Mouse (Mus musculus) small intestine, adult 2 months (tissue): ENCODE data around the gene Kncn. TPM values are rescaled to one million over a fixed set of nuclear protein-coding genes. Genes with fewer than 3 reads are reported as not detected.

Experiments
- H3K27ac ChIP-seq: fragments of 200-500 bp; 2 replicates; pipeline ENCODE4 v1.5.1; 2012; ENCODE audit warnings: low read depth, low read length, control low read depth, inconsistent platforms; ENCODE audit not compliant: insufficient read depth
- H3K27me3 ChIP-seq: fragments of 200-500 bp; 2 replicates; pipeline ENCODE4 v1.6.1; 2012; ENCODE audit warnings: mild to moderate bottlenecking, moderate library complexity, low read length, inconsistent platforms; ENCODE audit not compliant: control insufficient read depth, insufficient read depth
- H3K36me3 ChIP-seq: fragments of 200-500 bp; 2 replicates; pipeline ENCODE4 v1.6.1; 2012; ENCODE audit warnings: mild to moderate bottlenecking, low read length, control low read depth, inconsistent platforms; ENCODE audit not compliant: control insufficient read depth, insufficient read depth
- H3K4me1 ChIP-seq: fragments of 200-500 bp; 2 replicates; pipeline ENCODE4 v1.6.1; 2012; ENCODE audit warnings: low read length, inconsistent platforms, mixed read lengths; ENCODE audit not compliant: control insufficient read depth, insufficient read depth, insufficient read length
- H3K4me3 ChIP-seq: fragments of 200-500 bp; 2 replicates; pipeline ENCODE4 v1.5.1; 2012; ENCODE audit warnings: low read depth, mild to moderate bottlenecking, control low read depth, inconsistent platforms, low read length, moderate library complexity
- CTCF ChIP-seq: fragments of 200-500 bp; IDR thresholded peaks from 2 replicates; pipeline ENCODE4 v1.5.1; 2012; ENCODE audit warnings: low read depth, mild to moderate bottlenecking, control low read depth, inconsistent platforms, low read length, moderate library complexity, mixed read lengths; ENCODE audit not compliant: insufficient replicate concordance, insufficient read length; ENCODE audit errors: extremely low read depth
- POLR2A ChIP-seq: fragments of 200-500 bp; IDR thresholded peaks from 2 replicates; pipeline ENCODE4 v1.6.1; 2012; ENCODE audit warnings: low read depth, mild to moderate bottlenecking, control low read depth, inconsistent platforms, low read length, moderate library complexity
- WGBS: fragments of 180-500 bp; shearing (Covaris S2); methylation state at CpG from one replicate; pipeline ENCODE4 v1.1.7; 2018; 5-methylcytosine and 5-hydroxymethylcytosine counted together
- polyA plus RNA-seq: library from polyadenylated mRNA; depleted of rRNA; stranded (reverse); fragments of >200 nt; gene quantifications from 2 replicates; pipeline ENCODE4 v1.2.3, GENCODE M21; 2012

The Kncn gene
- polyA plus RNA-seq, 1 experiment: not detected

DNA sequence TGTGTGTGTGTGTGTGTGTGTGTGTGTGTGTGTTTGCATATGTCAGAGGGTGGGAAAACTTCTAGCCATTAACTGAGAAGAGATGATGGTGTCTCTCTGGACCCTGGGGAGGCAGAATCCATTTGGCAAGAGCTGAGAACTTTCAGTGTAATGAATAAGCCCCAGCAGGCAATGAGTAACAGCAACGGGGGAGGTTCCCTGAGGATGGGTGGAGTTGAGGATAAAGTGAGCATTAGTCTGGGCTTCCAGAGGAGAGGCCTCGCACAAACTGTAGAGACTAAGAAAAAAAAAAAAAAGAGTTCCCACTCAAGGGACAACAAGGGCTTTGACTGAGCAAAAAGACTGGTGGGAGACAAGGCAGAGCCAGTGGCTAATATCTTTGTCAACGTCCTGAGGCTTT is 10.1 kb downstream of the Kncn start:
- Histone ChIP-seq H3K36me3 (no peaks in the 10 kb centered on the region), H3K27me3 (peaks cover 31% of the 10 kb centered on the region), H3K4me1 (peaks cover 2% of the 10 kb centered on the region; the same call in 1 of the 2 replicates), H3K27ac (no peak overlapping the region), H3K4me3 (no peak overlapping the region)
- WGBS: 19% methylated on average over 3 of the region's 3 CpGs
- TF ChIP-seq POLR2A (no peak), CTCF (no peak)

DNA sequence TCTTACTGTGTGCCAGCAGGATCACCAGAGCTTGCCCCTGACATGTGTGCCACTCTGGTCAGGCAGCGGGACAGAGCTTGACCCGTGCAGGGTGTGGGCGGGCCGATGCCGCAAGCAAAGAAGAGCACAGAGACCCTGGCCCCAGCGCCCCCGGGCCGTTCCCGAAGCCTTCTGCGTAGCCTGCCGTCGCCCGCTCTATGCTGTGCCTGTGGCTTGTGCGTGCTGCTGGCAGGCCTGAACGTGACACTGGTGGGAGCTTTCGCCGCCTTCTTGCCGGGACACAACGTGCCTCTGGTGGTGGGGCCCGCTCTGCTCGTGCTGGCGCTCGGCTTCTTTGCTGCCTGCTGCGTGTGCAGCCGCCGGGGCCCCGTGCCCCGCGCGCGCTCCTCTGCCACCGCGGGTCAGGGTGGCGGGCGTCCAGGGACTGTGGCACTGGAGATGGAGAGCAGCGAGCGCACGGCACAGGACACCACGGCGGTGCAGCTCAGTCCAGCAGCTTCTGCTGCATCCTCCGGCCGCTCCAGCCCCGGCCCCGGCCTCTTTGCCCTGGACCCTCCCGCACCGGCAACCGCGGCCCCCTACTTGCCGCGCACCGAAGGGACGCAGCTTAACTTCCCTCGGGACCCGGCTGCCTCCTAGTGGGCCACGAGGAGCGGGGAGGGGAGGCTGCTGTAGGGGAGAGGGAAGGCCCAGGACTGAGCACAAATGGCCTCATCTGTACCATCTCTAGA is 13.9 kb downstream of the Kncn start:
- peaks cover 17% of the 10 kb centered on the region for H3K27me3 ChIP-seq
- no peaks in the 10 kb centered on the region for H3K36me3 ChIP-seq
- no peaks in the 10 kb centered on the region for H3K4me1 ChIP-seq
- H3K27ac ChIP-seq: no peak overlapping the region
- WGBS: 3% methylated on average over 56 of the region's 56 CpGs
- H3K4me3 ChIP-seq: no peak overlapping the region
- no peak for TF ChIP-seq POLR2A

DNA sequence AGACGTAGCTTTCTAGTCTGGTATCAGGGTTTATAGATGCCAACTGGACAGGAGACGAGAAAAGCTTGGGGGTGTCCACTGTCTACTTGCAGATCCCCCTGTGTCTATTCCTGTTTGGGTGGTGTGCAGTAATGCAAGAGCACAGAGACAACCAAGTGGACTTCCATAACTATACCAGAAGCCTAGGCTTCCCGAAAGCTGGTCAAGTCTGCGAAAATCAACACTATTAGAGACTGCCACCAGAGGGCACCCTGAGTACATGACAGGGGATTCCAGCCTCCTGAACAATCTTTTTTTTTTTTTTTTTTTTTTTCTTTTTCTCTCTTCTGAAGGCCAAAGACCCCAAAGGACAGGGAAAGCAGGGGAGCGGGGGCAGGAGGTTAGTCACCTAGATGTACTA is 18.6 kb downstream of the Kncn start:
- Histone ChIP-seq H3K27ac (no peak overlapping the region), H3K4me3 (no peak overlapping the region), H3K36me3 (no peaks in the 10 kb centered on the region), H3K4me1 (no peaks in the 10 kb centered on the region), H3K27me3 (peaks cover 13% of the 10 kb centered on the region)
- 19% methylated on average over 5 of the region's 5 CpGs for WGBS
- TF ChIP-seq CTCF (peak; percentile 68; the same call in 1 of the 2 replicates), POLR2A (no peak)

DNA sequence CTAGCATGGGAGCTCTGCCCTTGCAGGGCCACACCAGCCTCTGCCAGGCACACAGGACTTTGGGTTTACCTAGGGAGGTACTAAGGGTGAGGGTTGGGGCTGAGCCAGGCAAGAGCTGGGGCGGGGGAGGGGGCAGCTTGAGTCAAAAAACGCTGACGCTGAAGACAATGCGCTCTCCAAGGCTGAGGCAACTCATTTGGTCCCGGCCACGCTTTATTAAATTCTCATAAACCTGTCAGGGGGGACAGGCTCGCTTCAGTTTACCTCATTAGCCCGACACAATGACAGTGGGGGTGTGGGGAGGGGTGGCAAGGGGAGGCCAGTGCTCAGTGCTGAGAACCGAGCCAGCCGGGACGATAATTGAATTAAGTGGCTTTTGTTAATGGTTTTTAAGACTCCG is 20.2 kb downstream of the Kncn start:
- H3K27me3 ChIP-seq: 0 out of 2 replicates have a peak, but pooled peaks cover 5% of the 10 kb centered on the region
- H3K4me1 ChIP-seq: no peaks in the 10 kb centered on the region
- WGBS: 52% methylated on average over 12 of the region's 12 CpGs
- TF ChIP-seq CTCF (no peak), POLR2A (no peak)
- H3K36me3 ChIP-seq: no peaks in the 10 kb centered on the region
- H3K27ac ChIP-seq: no peak overlapping the region
- no peak overlapping the region for H3K4me3 ChIP-seq

DNA sequence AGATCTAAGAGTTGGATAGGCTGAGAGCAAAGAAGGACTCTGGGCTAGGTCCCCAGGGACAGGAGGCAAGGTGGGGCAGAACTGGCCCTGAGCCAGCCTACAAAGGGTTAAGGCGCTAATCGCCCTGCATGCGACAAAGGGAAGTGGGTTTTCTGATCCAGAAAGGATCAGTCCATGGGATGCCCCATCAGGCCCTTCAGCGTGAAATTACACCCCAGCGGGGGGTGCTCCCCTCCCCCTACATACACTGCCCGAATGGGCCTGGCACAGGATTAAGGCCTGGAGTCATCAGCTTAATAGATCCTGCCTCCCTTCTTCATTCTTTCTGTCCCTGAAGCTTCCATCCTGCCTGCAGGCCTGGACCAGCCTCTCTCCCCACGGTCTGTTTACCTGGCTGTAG is 21.5 kb downstream of the Kncn start:
- H3K4me1 ChIP-seq: no peaks in the 10 kb centered on the region
- H3K27ac ChIP-seq: no peak overlapping the region
- TF ChIP-seq CTCF (no peak), POLR2A (no peak)
- H3K4me3 ChIP-seq: no peak overlapping the region
- 41% methylated on average over 7 of the region's 7 CpGs for WGBS
- H3K27me3 ChIP-seq: 0 out of 2 replicates have a peak, but pooled peaks cover 5% of the 10 kb centered on the region
- no peaks in the 10 kb centered on the region for H3K36me3 ChIP-seq

DNA sequence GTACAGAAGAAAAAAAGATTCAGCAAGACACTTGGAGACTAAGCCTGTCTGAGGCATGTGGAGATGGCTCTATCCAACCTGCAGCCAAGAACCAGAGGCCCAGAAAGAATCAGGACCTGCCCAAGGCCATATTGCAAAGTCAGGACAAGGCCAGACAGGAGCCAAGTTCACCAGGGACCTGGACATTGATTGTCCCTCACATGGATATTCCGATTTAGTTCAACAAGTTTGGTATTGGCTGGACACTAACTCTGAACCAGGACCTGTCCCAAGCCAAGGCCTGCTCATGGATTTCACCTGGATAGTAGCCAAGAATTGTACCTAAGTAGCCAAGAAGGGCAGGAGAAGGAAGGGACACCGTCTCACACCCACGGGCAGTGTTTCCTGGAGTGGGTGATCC is 22.6 kb downstream of the Kncn start:
- TF ChIP-seq POLR2A (no peak), CTCF (no peak)
- 64% methylated on average over 3 of the region's 3 CpGs for WGBS

DNA sequence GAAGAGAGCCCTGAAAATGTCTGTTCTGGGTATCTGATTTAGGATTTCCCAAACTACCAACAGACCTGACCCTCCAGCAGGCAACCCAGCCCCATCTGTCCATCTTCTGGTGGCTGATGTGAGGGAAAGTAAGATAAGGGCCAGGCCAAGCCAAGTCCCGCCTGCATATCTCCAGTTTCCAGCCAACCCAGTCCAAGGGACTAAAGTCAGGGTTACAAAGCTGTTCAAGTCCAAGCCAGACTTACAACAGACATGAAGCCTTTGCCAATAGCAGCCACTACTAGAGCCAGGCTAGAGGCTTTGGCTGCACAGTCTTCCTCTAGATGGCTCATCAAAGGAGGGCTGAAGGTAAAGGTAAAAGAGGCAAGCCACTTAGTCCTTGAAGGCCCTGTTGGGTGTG is 23.8 kb downstream of the Kncn start:
- no peak for TF ChIP-seq CTCF
- no peak for TF ChIP-seq POLR2A
- Histone ChIP-seq H3K4me3 (no peak overlapping the region), H3K27ac (no peak overlapping the region), H3K4me1 (no peaks in the 10 kb centered on the region; the same call in 1 of the 2 replicates), H3K36me3 (no peaks in the 10 kb centered on the region), H3K27me3 (peaks cover 5% of the 10 kb centered on the region; the same call in 1 of the 2 replicates)
- WGBS: 18% methylated on average over 1 of the region's 1 CpGs

More for the DNA sequence above, 22.6 kb downstream of the Kncn start:
- Histone ChIP-seq H3K4me3 (no peak overlapping the region), H3K27me3 (peaks cover 5% of the 10 kb centered on the region; the same call in 1 of the 2 replicates), H3K27ac (no peak overlapping the region), H3K36me3 (no peaks in the 10 kb centered on the region), H3K4me1 (no peaks in the 10 kb centered on the region)

DNA sequence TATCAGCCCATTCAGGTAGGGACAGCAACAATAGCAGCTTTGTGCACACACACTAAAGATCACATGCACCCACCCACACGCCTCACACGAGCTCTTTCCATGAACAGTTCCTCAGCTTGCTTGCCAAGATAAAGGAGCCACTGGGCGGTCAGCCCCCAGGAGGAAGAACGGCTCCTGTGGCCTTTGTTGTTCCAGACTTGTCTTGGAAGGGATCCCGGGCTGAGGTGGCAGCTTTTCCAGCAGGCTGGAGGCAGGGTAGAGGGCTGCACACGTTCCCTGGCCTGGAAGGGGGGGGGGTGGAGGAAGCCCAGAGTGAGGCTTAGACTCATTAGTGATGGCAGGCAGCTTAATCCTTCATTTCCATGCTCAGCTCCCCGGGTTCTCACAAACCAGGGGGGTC is 24.4 kb downstream of the Kncn start:
- no peak overlapping the region for H3K27ac ChIP-seq
- H3K27me3 ChIP-seq: peaks cover 5% of the 10 kb centered on the region; the same call in 1 of the 2 replicates
- 14% methylated on average over 7 of the region's 7 CpGs for WGBS
- TF ChIP-seq CTCF: no peak
- H3K4me3 ChIP-seq: no peak overlapping the region
- H3K4me1 ChIP-seq: no peaks in the 10 kb centered on the region; the same call in 1 of the 2 replicates
- no peaks in the 10 kb centered on the region for H3K36me3 ChIP-seq
